Mouse (Mus musculus) intestine, embryonic 15.5 days (tissue): ENCODE data around the gene Serpina3c. TPM values are rescaled to one million over a fixed set of nuclear protein-coding genes. Genes with fewer than 3 reads are reported as not detected.

Experiments used
- ATAC-seq: fragments of 200-750 bp; cut with Nextera tagmentation; 2 replicates; pipeline ENCODE4 v1.8.0; 2017; ENCODE audit warnings: moderate TSS enrichment, moderate library complexity
- H3K27ac ChIP-seq: fragments of 300-500 bp; sonication (generic); 2 replicates; pipeline ENCODE4 v1.5.1; 2015; ENCODE audit warnings: mild to moderate bottlenecking, inconsistent platforms
- H3K27me3 ChIP-seq: fragments of 300-500 bp; sonication (generic); replicated peaks from 2 replicates; pipeline ENCODE4 v1.6.1; 2015; ENCODE audit warnings: inconsistent platforms
- H3K36me3 ChIP-seq: fragments of 300-500 bp; sonication (generic); 2 replicates; pipeline ENCODE4 v1.6.1; 2015; ENCODE audit warnings: inconsistent platforms
- H3K4me1 ChIP-seq: fragments of 300-500 bp; sonication (generic); replicated peaks from 2 replicates; pipeline ENCODE4 v1.6.1; 2015; ENCODE audit warnings: inconsistent platforms
- H3K4me2 ChIP-seq: fragments of 300-500 bp; sonication (generic); replicated peaks from 2 replicates; pipeline ENCODE4 v1.6.1; 2015; ENCODE audit warnings: mild to moderate bottlenecking, inconsistent platforms
- H3K4me3 ChIP-seq: fragments of 300-500 bp; sonication (generic); replicated peaks from 2 replicates; pipeline ENCODE4 v1.5.1; 2015; ENCODE audit warnings: inconsistent platforms
- H3K9ac ChIP-seq: fragments of 300-500 bp; sonication (generic); 2 replicates; pipeline ENCODE4 v1.6.1; 2015; ENCODE audit warnings: inconsistent platforms
- H3K9me3 ChIP-seq: fragments of 300-500 bp; sonication (generic); 2 replicates; pipeline ENCODE4 v1.6.1; 2016; ENCODE audit warnings: inconsistent platforms
- WGBS: fragments of 180-500 bp; shearing (Covaris S2); methylation state at CpG from one replicate; pipeline ENCODE4 v1.1.7; 2015; 5-methylcytosine and 5-hydroxymethylcytosine counted together
- polyA plus RNA-seq: library from polyadenylated mRNA; unstranded; fragments of >200 nt; fragmentation: Nextera tagmentation; extraction: Ambion mirVana; gene quantifications from 2 replicates; pipeline ENCODE4 v1.2.1, GENCODE M21; 2015

Serpina3c gene
- polyA plus RNA-seq, 1 experiment from 2014 or later, result not detected

DNA sequence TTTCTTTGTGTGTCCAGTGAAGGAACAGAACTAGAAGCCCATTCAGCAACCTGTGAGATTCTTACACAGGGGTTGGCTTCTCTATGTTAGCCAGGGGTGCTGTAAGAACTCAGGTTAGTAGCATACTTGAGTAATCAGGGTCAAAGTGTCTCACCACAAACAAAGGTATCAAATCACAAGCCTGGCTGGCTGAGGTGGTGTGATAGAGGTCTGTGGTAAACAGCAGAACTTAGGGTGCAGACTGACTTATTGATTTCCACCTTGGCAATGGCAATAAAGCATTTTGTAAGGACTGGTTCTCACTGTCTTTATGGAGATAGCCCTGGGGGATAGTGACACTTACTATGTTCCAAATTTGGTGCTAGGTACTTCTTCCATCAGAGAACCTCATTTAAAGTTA is 47.8 kb downstream of the Serpina3c start:
- no peak overlapping the region for H3K9ac ChIP-seq
- no peak overlapping the region for H3K4me3 ChIP-seq
- no peaks in the 10 kb centered on the region for H3K9me3 ChIP-seq
- no peaks in the 10 kb centered on the region for H3K4me1 ChIP-seq
- H3K27me3 ChIP-seq, result no peaks in the 10 kb centered on the region
- H3K27ac ChIP-seq, result no peak overlapping the region
- ATAC-seq, result no peak
- no peaks in the 10 kb centered on the region for H3K36me3 ChIP-seq
- no peak overlapping the region for H3K4me2 ChIP-seq

DNA sequence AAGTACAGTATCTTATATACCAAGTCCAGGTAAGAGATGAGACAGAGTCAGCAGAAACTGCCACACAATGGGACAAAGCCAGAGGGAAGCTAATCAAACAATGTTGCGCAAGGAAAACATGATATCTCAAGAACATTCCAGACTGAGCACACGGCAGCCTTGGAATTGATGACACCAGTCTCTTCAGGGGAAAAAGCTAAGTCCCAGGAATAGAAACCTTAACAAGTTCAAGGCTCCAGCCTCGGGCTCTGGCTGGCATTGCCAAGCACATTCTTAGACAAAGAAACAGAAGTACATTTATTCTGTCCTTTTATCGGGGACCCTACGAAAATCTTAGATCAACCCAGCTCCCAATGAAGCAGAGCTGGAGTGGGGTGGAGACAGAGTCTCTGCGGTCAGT is 52.9 kb downstream of the Serpina3c start, which contains the start of gene Serpina5:
Gene Serpina5, plus strand, starts transcription at position 346 of the 400 bp plus-strand sequence.
- no peaks in the 10 kb centered on the region for H3K4me1 ChIP-seq
- H3K9ac ChIP-seq, result no peak within 1 kb of the TSS
- WGBS, result 80% methylated on average over 6 of the region's 6 CpGs
- H3K9me3 ChIP-seq, result no peaks in the 10 kb centered on the region
- no peak for ATAC-seq
- H3K4me3 ChIP-seq, result no peak within 1 kb of the TSS
- H3K4me2 ChIP-seq, result no peak within 1 kb of the TSS
- H3K27ac ChIP-seq, result no peak within 1 kb of the TSS
- no peaks in the 10 kb centered on the region for H3K36me3 ChIP-seq
- no peaks in the 10 kb centered on the region for H3K27me3 ChIP-seq

Other genes with a start within 250 kb of the Serpina3c start
- gene Serpina1c, start 249.0 kb downstream of the Serpina3c start, polyA plus RNA-seq, result 30.0 and 31.8 TPM in 2 replicates
- gene Serpina1e, start 194.9 kb downstream of the Serpina3c start, polyA plus RNA-seq, result 25.6 and 27.7 TPM in 2 replicates
- gene Serpina11, start 163.9 kb downstream of the Serpina3c start, polyA plus RNA-seq, result 0.10 TPM in 1 of 2 replicates, not detected in the other
- gene Serpina9, start 140.1 kb downstream of the Serpina3c start, polyA plus RNA-seq, result not detected in 2 replicates
- gene Serpina12, start 109.4 kb downstream of the Serpina3c start, polyA plus RNA-seq, result not detected in 2 replicates
- not detected in 2 replicates for gene Serpina5, start 52.8 kb downstream of the Serpina3c start, polyA plus RNA-seq
- not detected in 2 replicates for gene Serpina3a, start 41.1 kb downstream of the Serpina3c start, polyA plus RNA-seq
- gene Serpina3b, start 25.9 kb downstream of the Serpina3c start, polyA plus RNA-seq, result not detected in 2 replicates
- 0.32 and 0.44 TPM in 2 replicates for gene Serpina3f, start 60.7 kb upstream of the Serpina3c start, polyA plus RNA-seq
- 4.9 and 5.0 TPM in 2 replicates for gene Serpina3g, start 82.4 kb upstream of the Serpina3c start, polyA plus RNA-seq
- 0.16 TPM in 1 of 2 replicates, not detected in the other for gene Serpina3i, start 109.3 kb upstream of the Serpina3c start, polyA plus RNA-seq
- gene Serpina3j, start 160.7 kb upstream of the Serpina3c start, polyA plus RNA-seq, result not detected in 2 replicates
- gene Serpina3k, start 184.6 kb upstream of the Serpina3c start, polyA plus RNA-seq, result not detected in 2 replicates
- not detected in 2 replicates for gene Serpina3m, start 184.6 kb upstream of the Serpina3c start, polyA plus RNA-seq